Mouse (Mus musculus): ENCODE data around the gene Clip2. TPM values are rescaled to one million over a fixed set of nuclear protein-coding genes. Genes with fewer than 3 reads are reported as not detected.

Clip2 gene
- polyA plus RNA-seq, 1 experiment from 2014 or later: 11.2 TPM

GRCm38 (mm10) chr5:134445895-134446294 lies 106.3 kb downstream of the Clip2 start:
- WGBS: 56% methylated on average over 10 of the region's 10 CpGs
- peaks cover 32% of the 10 kb centered on the region; the same call in 1 of the 2 replicates for H3K36me3 ChIP-seq
- H3K9me3 ChIP-seq: 0 out of 2 replicates have a peak, but pooled peaks cover 7% of the 10 kb centered on the region
- ATAC-seq (ENCODE audit: low FRiP score, low read depth): no peak
- peaks cover 11% of the 10 kb centered on the region for H3K4me1 ChIP-seq
- H3K27ac ChIP-seq: no peak overlapping the region
- no peak overlapping the region for H3K4me3 ChIP-seq
- H3K27me3 ChIP-seq (replicated peaks): no peaks in the 10 kb centered on the region
- H3K9ac ChIP-seq: no peak overlapping the region
- H3K4me2 ChIP-seq (replicated peaks): peak overlapping the region; percentile 20; the same call in 1 of the 2 replicates

- H3K36me3 ChIP-seq: peaks cover 32% of the 10 kb centered on the region; the same call in 1 of the 2 replicates
- no peak for ATAC-seq (ENCODE audit: low FRiP score, low read depth)
- 0 out of 2 replicates have a peak, but pooled peaks cover 7% of the 10 kb centered on the region for H3K9me3 ChIP-seq
- 62% methylated on average over 10 of the region's 10 CpGs for WGBS
- H3K4me3 ChIP-seq: no peak overlapping the region
- no peak overlapping the region for H3K27ac ChIP-seq
- H3K27me3 ChIP-seq (replicated peaks): no peaks in the 10 kb centered on the region
- H3K4me2 ChIP-seq (replicated peaks): peak overlapping the region; percentile 20; the same call in 1 of the 2 replicates
- no peak overlapping the region for H3K9ac ChIP-seq
- H3K4me1 ChIP-seq: peaks cover 11% of the 10 kb centered on the region
These were observed 106.9 kb downstream of the Clip2 start for GRCm38 (mm10) chr5:134445208-134445831.

GRCm38 (mm10) chr5:134444473-134444872 lies 107.8 kb downstream of the Clip2 start:
- H3K36me3 ChIP-seq: peaks cover 40% of the 10 kb centered on the region
- no peak for ATAC-seq (ENCODE audit: low FRiP score, low read depth)
- WGBS: 91% methylated on average over 7 of the region's 7 CpGs

GRCm38 (mm10) chr5:134442066-134442465 lies 110.2 kb downstream of the Clip2 start:
- H3K4me2 ChIP-seq (replicated peaks): no peak overlapping the region
- H3K4me3 ChIP-seq: no peak overlapping the region
- peaks cover 35% of the 10 kb centered on the region for H3K36me3 ChIP-seq
- H3K4me1 ChIP-seq: peaks cover 17% of the 10 kb centered on the region
- WGBS: 86% methylated on average over 3 of the region's 3 CpGs
- 0 out of 2 replicates have a peak, but pooled peaks cover 7% of the 10 kb centered on the region for H3K9me3 ChIP-seq
- no peak for ATAC-seq (ENCODE audit: low FRiP score, low read depth)
- no peaks in the 10 kb centered on the region for H3K27me3 ChIP-seq (replicated peaks)
- no peak overlapping the region for H3K27ac ChIP-seq
- H3K9ac ChIP-seq: no peak overlapping the region

More at GRCm38 (mm10) chr5:134444473-134444872, 107.8 kb downstream of the Clip2 start:
- H3K4me3 ChIP-seq: no peak overlapping the region
- no peak overlapping the region for H3K4me2 ChIP-seq (replicated peaks)
- H3K9ac ChIP-seq: no peak overlapping the region
- 0 out of 2 replicates have a peak, but pooled peaks cover 7% of the 10 kb centered on the region for H3K9me3 ChIP-seq
- H3K27ac ChIP-seq: no peak overlapping the region
- no peaks in the 10 kb centered on the region for H3K27me3 ChIP-seq (replicated peaks)
- H3K4me1 ChIP-seq: peaks cover 11% of the 10 kb centered on the region

GRCm38 (mm10) chr5:134441105-134441504 lies 111.1 kb downstream of the Clip2 start:
- no peak for ATAC-seq (ENCODE audit: low FRiP score, low read depth)
- peaks cover 33% of the 10 kb centered on the region for H3K36me3 ChIP-seq

GRCm38 (mm10) chr5:134440098-134440497 lies 112.1 kb downstream of the Clip2 start:
- Histone ChIP-seq H3K9me3 (0 out of 2 replicates have a peak, but pooled peaks cover 7% of the 10 kb centered on the region), H3K9ac (no peak overlapping the region), H3K27me3 (replicated peaks) (no peaks in the 10 kb centered on the region), H3K4me1 (peaks cover 15% of the 10 kb centered on the region), H3K4me2 (replicated peaks) (no peak overlapping the region), H3K36me3 (peaks cover 33% of the 10 kb centered on the region), H3K27ac (no peak overlapping the region), H3K4me3 (no peak overlapping the region)
- 87% methylated on average over 12 of the region's 12 CpGs for WGBS
- ATAC-seq (ENCODE audit: low FRiP score, low read depth): no peak

More at GRCm38 (mm10) chr5:134441105-134441504, 111.1 kb downstream of the Clip2 start:
- H3K9me3 ChIP-seq: 0 out of 2 replicates have a peak, but pooled peaks cover 7% of the 10 kb centered on the region
- no peaks in the 10 kb centered on the region for H3K27me3 ChIP-seq (replicated peaks)
- H3K4me1 ChIP-seq: peaks cover 15% of the 10 kb centered on the region
- no peak overlapping the region for H3K4me3 ChIP-seq
- H3K27ac ChIP-seq: no peak overlapping the region
- no peak overlapping the region for H3K9ac ChIP-seq
- WGBS: 82% methylated on average over 3 of the region's 3 CpGs
- H3K4me2 ChIP-seq (replicated peaks): no peak overlapping the region

GRCm38 (mm10) chr5:134439481-134439880 lies 112.8 kb downstream of the Clip2 start:
- no peak overlapping the region for H3K9ac ChIP-seq
- H3K27ac ChIP-seq: no peak overlapping the region
- peaks cover 32% of the 10 kb centered on the region for H3K36me3 ChIP-seq
- no peak overlapping the region for H3K4me3 ChIP-seq
- H3K9me3 ChIP-seq: 0 out of 2 replicates have a peak, but pooled peaks cover 7% of the 10 kb centered on the region
- no peaks in the 10 kb centered on the region for H3K27me3 ChIP-seq (replicated peaks)
- H3K4me1 ChIP-seq: peaks cover 15% of the 10 kb centered on the region
- no peak overlapping the region for H3K4me2 ChIP-seq (replicated peaks)
- WGBS: 97% methylated on average over 7 of the region's 7 CpGs
- no peak for ATAC-seq (ENCODE audit: low FRiP score, low read depth)

Small RNAs within 50 kb of the gene (microRNA-seq; reads per million reads assigned to microRNA genes)
- gene Gm26340 (not detected), gene Mir7228 (not detected)

Other genes with a start within 250 kb of the Clip2 start
- gene Gtf2i, start 237.7 kb downstream of the Clip2 start, polyA plus RNA-seq (2016; fragmentation: Nextera tagmentation; extraction: Ambion mirVana): 214 and 229 TPM in 2 replicates
- gene Gtf2ird1, start 95.7 kb downstream of the Clip2 start, polyA plus RNA-seq (2016; fragmentation: Nextera tagmentation; extraction: Ambion mirVana): 79.8 and 84.6 TPM in 2 replicates
- gene Syna, start 7.7 kb upstream of the Clip2 start, polyA plus RNA-seq (2016; fragmentation: Nextera tagmentation; extraction: Ambion mirVana): 0.15 and 0.22 TPM in 2 replicates
- gene Rfc2, start 28.9 kb upstream of the Clip2 start, polyA plus RNA-seq (2016; fragmentation: Nextera tagmentation; extraction: Ambion mirVana): 228 and 231 TPM in 2 replicates
- gene Lat2, start 62.6 kb upstream of the Clip2 start, polyA plus RNA-seq (2016; fragmentation: Nextera tagmentation; extraction: Ambion mirVana): 6.0 and 6.4 TPM in 2 replicates
- 421 and 426 TPM in 2 replicates for gene Eif4h, start 87.1 kb upstream of the Clip2 start, polyA plus RNA-seq (2016; fragmentation: Nextera tagmentation; extraction: Ambion mirVana)
- gene Limk1, start 136.2 kb upstream of the Clip2 start, polyA plus RNA-seq (2016; fragmentation: Nextera tagmentation; extraction: Ambion mirVana): 18.8 and 24.3 TPM in 2 replicates
- 6.0 and 6.6 TPM in 2 replicates for gene Eln, start 194.9 kb upstream of the Clip2 start, polyA plus RNA-seq (2016; fragmentation: Nextera tagmentation; extraction: Ambion mirVana)

Measured in neural tube, embryonic 12.5 days (tissue).